Mouse (Mus musculus) midbrain, embryonic 11.5 days (tissue): ENCODE results near the gene Slc30a6. TPM values are rescaled to one million over a fixed set of nuclear protein-coding genes. Genes with fewer than 3 reads are reported as not detected.

Source experiments
- ATAC-seq: fragments of 200-750 bp; cut with Nextera tagmentation; 2 replicates; pipeline ENCODE4 v1.8.0; 2017; ENCODE audit warnings: moderate TSS enrichment, moderate library complexity; ENCODE audit not compliant: low FRiP score
- DNase-seq: peaks from one replicate; pipeline ENCODE4 v3.0.0; 2015; ENCODE audit warnings: low spot score; ENCODE audit errors: missing footprints
- H3K27ac ChIP-seq: fragments of 300-500 bp; sonication (generic); 2 replicates; pipeline ENCODE4 v1.5.1; 2014; ENCODE audit warnings: low read depth, low read length
- H3K27me3 ChIP-seq: fragments of 300-500 bp; sonication (generic); 2 replicates; pipeline ENCODE4 v1.6.1; 2014; ENCODE audit warnings: mild to moderate bottlenecking, low read length, moderate library complexity, mixed read lengths; ENCODE audit not compliant: control insufficient read depth, insufficient read depth
- H3K36me3 ChIP-seq: fragments of 300-500 bp; sonication (generic); 2 replicates; pipeline ENCODE4 v1.6.1; 2014; ENCODE audit warnings: mild to moderate bottlenecking, low read length, moderate library complexity, mixed read lengths; ENCODE audit not compliant: control insufficient read depth, insufficient read depth
- H3K4me1 ChIP-seq: fragments of 300-500 bp; sonication (generic); 2 replicates; pipeline ENCODE4 v1.6.1; 2014; ENCODE audit warnings: low read length; ENCODE audit not compliant: control insufficient read depth, insufficient read depth
- H3K4me2 ChIP-seq: fragments of 300-500 bp; sonication (generic); 2 replicates; pipeline ENCODE4 v1.6.1; 2014; ENCODE audit warnings: mild to moderate bottlenecking, moderate library complexity
- H3K4me3 ChIP-seq: fragments of 300-500 bp; sonication (generic); 2 replicates; pipeline ENCODE4 v1.5.1; 2014; ENCODE audit warnings: low read depth, low read length
- H3K9ac ChIP-seq: fragments of 300-500 bp; sonication (generic); 2 replicates; pipeline ENCODE4 v1.6.1; 2014; ENCODE audit warnings: low read length
- H3K9me3 ChIP-seq: fragments of 300-500 bp; sonication (generic); 2 replicates; pipeline ENCODE4 v1.6.1; 2016; ENCODE audit warnings: low read length; ENCODE audit not compliant: control insufficient read depth
- WGBS: fragments of 180-500 bp; shearing (Covaris S2); extraction: QIAGEN DNeasy Blood & Tissue Kit; methylation state at CpG from one replicate; pipeline ENCODE4 v1.1.7; 2014; 5-methylcytosine and 5-hydroxymethylcytosine counted together
- polyA plus RNA-seq: library from polyadenylated mRNA; unstranded; fragments of >200 nt; fragmentation: Nextera tagmentation; extraction: Ambion mirVana; gene quantifications from 2 replicates; pipeline ENCODE4 v1.2.1, GENCODE M21; 2014

Slc30a6 gene
- polyA plus RNA-seq: 28.1 and 30.2 TPM in 2 replicates

DNA sequence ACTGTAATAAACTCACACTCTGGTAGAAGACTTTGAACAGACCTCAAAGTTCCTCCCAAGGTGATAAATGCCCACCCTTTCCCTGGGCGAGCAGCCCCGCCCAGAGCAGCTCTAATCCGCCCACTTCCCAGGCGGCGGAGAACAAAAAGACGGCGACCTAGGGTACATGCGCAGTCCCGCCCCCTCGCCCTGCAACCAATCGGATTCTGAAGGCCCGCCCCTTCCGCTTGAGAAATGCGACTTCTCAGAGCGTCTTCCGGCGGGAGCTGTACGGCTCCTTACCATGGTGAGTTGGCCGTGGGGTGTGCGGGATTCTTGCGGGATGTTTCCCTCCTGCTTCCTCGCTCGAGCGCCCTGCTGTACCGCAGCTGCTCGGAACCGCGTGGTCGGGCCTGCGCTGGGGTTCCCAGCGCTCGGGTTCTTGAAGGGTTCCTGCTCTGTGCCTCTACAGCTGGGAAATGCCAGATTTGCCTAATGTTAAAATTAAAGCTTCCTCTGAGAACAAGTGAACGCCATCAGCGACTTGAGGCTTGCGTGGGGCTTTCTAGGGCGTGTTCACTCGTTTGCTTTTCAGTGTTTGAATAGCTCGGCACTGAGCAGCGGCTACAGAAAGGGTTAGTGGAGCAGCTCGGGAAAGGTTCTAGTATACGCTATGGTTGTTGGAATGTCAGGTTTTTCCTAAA is at the start of gene Slc30a6:
Gene Slc30a6, plus strand, starts transcription at position 226 of the 683 bp plus-strand sequence.
- no peaks in the 10 kb centered on the region for H3K27me3 ChIP-seq
- H3K9me3 ChIP-seq: no peaks in the 10 kb centered on the region
- H3K4me1 ChIP-seq: peaks cover 5% of the 10 kb centered on the region
- peak; percentile 99 for DNase-seq
- under 1% methylated on average over 41 of the region's 41 CpGs for WGBS
- no peaks in the 10 kb centered on the region for H3K36me3 ChIP-seq
- peak within 1 kb of the TSS; percentile 75 for H3K4me3 ChIP-seq
- H3K27ac ChIP-seq: peak within 1 kb of the TSS; percentile 65
- peak within 1 kb of the TSS; percentile 74 for H3K4me2 ChIP-seq
- H3K9ac ChIP-seq: peak within 1 kb of the TSS; percentile 86
- peak; percentile 99 for ATAC-seq

DNA sequence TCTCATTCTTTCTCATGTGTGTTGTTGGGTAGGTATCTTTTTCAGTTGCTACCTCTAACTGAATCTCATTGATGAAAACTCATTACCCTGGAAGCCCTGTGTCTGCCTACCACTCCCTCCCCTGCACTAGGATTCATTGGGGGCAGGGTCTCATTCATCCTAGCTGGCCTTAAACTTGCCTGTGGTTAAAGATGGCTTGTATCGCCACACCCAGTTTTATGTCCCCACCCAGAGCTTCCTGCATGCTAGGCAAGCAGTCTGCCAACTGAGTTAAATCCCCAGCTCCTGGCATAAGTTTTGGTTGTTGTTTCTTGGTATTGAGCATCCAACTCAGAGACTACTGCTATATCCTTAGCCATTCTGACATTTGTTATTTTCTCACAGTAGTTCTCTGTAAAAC is 31.8 kb upstream of the Slc30a6 start:
- WGBS: 100% methylated on average over 1 of the region's 1 CpGs
- Histone ChIP-seq H3K4me2 (no peak overlapping the region), H3K27ac (no peak overlapping the region), H3K27me3 (no peaks in the 10 kb centered on the region), H3K4me3 (no peak overlapping the region), H3K9me3 (no peaks in the 10 kb centered on the region), H3K4me1 (no peaks in the 10 kb centered on the region), H3K36me3 (0 out of 2 replicates have a peak, but pooled peaks cover 2% of the 10 kb centered on the region), H3K9ac (no peak overlapping the region)
- no peak for DNase-seq
- ATAC-seq: no peak

DNA sequence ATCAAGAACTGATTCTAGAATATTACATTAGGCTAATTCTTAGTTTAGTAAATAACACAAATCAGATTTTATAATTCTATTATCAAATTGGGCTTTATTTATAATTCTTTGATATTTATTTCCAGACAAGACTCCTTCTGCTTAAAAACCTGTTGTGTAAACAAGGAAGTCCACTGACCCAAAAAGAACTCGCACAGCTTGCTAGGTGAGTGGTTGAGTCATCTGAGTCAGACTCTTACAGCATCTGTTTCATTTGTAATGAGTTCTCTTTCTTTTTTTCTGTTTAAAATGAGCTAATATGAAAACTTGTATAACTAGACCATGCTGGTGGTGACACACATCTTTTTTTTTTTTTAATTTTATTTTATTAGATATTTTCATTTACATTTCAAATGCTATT is 18.5 kb upstream of the Slc30a6 start:
- Histone ChIP-seq H3K4me2 (no peak overlapping the region), H3K27me3 (no peaks in the 10 kb centered on the region), H3K9ac (no peak overlapping the region), H3K4me3 (no peak overlapping the region), H3K27ac (no peak overlapping the region), H3K36me3 (peaks cover 9% of the 10 kb centered on the region; the same call in 1 of the 2 replicates), H3K9me3 (no peaks in the 10 kb centered on the region), H3K4me1 (no peaks in the 10 kb centered on the region)
- DNase-seq: no peak
- 97% methylated on average over 1 of the region's 1 CpGs for WGBS
- no peak for ATAC-seq

DNA sequence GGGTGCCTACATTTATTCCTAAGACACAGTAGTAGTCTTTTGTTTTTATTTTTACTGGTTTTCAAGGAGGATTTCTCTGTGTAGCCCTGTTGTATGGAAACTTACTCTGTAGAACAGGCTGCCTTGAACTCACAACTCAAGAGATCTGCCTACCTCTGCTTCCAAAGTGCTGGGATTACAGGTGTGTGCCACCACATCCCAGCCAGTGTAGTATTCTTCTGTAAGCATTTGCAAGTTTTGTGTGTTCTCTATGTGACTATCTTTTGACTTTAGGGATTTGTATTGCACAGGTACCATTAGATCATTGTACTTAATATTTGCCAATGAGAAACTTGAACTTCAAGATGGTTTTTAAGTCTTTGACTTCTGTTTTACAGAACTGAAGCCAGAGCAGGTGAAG is 8.8 kb upstream of the Slc30a6 start:
- Histone ChIP-seq H3K4me2 (no peak overlapping the region), H3K4me3 (no peak overlapping the region), H3K4me1 (no peaks in the 10 kb centered on the region), H3K27ac (no peak overlapping the region), H3K9ac (no peak overlapping the region), H3K27me3 (no peaks in the 10 kb centered on the region), H3K36me3 (peaks cover 17% of the 10 kb centered on the region), H3K9me3 (no peaks in the 10 kb centered on the region)
- DNase-seq (peak; percentile 69), ATAC-seq (no peak)

DNA sequence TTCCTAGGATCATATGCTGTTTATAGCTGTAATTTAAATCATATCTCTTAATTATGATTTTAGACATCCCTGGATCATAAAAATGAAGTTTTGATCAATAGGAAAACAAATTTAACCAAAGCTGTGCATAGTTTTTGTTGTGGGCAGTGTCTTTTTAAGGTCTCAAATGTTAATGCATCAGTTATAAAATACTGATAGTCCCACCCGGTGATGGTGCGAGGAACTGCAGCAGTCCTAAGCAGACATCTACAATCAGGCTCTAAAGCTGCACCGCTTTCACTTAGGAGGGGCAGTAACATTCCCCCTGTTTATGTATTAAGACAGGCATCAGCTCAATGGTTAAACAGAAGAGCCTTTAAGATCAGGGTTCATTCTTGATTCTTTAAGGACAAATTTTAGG is 5.6 kb upstream of the Slc30a6 start:
- no peak overlapping the region for H3K27ac ChIP-seq

DNA sequence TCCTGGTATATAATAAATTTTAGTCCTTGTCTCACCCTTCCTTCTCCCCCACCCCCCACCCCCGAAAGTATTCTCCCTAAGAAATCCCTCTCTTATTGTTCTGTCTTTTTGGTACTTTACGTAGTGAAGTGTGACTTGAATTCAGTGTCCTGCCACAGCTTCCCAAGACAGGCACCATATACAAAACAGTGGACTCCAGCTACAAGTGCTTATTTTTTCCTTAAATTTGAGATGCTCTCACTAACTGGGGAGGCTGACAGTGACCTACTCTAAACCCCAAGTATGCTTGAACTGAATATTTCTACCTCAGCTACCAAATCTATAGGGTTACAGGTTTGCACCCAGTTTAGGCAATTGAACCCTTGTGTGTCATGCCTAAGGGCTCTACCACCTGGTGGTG is 1.0 kb upstream of the Slc30a6 start:
- Histone ChIP-seq H3K36me3 (no peaks in the 10 kb centered on the region), H3K9me3 (no peaks in the 10 kb centered on the region), H3K27ac (no peak overlapping the region), H3K4me1 (peaks cover 5% of the 10 kb centered on the region), H3K4me3 (peak overlapping the region; percentile 75; the same call in 1 of the 2 replicates), H3K27me3 (no peaks in the 10 kb centered on the region), H3K9ac (no peak overlapping the region), H3K4me2 (peak overlapping the region; percentile 74; the same call in 1 of the 2 replicates)
- ATAC-seq (no peak), DNase-seq (peak; percentile 59)
- 82% methylated on average over 2 of the region's 2 CpGs for WGBS

More for the DNA sequence above, 5.6 kb upstream of the Slc30a6 start:
- Histone ChIP-seq H3K4me2 (no peak overlapping the region), H3K27me3 (no peaks in the 10 kb centered on the region), H3K36me3 (peaks cover 7% of the 10 kb centered on the region), H3K4me3 (no peak overlapping the region), H3K9me3 (no peaks in the 10 kb centered on the region), H3K4me1 (no peaks in the 10 kb centered on the region), H3K9ac (no peak overlapping the region)
- DNase-seq (peak; percentile 74), ATAC-seq (no peak)
- WGBS: 85% methylated on average over 3 of the region's 3 CpGs

DNA sequence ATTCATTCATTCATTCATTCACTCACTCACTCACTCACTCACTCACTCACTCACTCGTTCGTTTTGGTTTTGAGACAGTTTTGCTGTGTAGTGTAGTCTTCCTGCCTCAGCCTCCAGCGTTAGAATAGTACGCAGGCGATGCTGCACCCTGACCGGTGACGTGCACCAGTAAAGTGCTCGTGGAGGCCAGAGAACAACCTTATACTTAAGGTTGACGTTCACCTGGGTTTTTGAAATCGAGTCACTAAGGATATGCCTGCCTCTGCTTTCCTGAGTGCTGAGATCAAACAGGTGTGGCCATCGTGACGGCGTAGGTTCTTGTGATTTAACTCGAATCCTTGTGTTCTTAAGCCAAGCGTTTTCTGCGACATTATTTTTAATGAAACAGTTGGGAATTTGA is 553 bp upstream of the Slc30a6 start:
- ATAC-seq (peak; percentile 18), DNase-seq (no peak)
- H3K36me3 ChIP-seq: no peaks in the 10 kb centered on the region
- H3K9ac ChIP-seq: peak overlapping the region; percentile 59
- H3K27me3 ChIP-seq: no peaks in the 10 kb centered on the region
- H3K4me2 ChIP-seq: peak overlapping the region; percentile 74
- no peak overlapping the region for H3K27ac ChIP-seq
- H3K4me1 ChIP-seq: peaks cover 5% of the 10 kb centered on the region
- H3K9me3 ChIP-seq: no peaks in the 10 kb centered on the region
- WGBS: 33% methylated on average over 16 of the region's 16 CpGs
- peak overlapping the region; percentile 75 for H3K4me3 ChIP-seq

DNA sequence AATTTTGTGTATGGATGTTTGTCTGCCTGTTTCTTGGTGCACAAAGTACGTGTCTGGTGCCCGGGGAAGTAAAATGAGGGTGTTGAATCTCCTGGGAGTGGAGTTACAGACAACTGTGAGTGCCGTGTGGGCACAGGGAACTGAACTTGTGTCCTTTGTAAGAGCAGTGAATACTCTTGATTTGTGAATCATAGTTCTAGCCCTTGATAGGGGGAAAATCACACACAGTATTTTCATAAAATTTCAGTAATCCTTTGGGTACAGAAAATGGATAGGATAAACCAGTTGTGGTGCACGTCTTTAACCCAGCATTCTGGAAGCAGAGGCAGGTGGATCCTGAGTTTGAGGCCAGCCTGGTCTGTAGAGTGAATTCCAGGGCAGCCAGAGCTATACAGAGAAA is 1.4 kb downstream of the Slc30a6 start:
- Histone ChIP-seq H3K4me1 (peaks cover 5% of the 10 kb centered on the region), H3K9ac (no peak overlapping the region; the same call in 1 of the 2 replicates), H3K27me3 (no peaks in the 10 kb centered on the region), H3K4me3 (peak overlapping the region; percentile 75; the same call in 1 of the 2 replicates), H3K4me2 (peak overlapping the region; percentile 74), H3K27ac (no peak overlapping the region), H3K9me3 (no peaks in the 10 kb centered on the region), H3K36me3 (no peaks in the 10 kb centered on the region)
- DNase-seq: peak; percentile 78
- WGBS: 84% methylated on average over 4 of the region's 4 CpGs
- no peak for ATAC-seq

DNA sequence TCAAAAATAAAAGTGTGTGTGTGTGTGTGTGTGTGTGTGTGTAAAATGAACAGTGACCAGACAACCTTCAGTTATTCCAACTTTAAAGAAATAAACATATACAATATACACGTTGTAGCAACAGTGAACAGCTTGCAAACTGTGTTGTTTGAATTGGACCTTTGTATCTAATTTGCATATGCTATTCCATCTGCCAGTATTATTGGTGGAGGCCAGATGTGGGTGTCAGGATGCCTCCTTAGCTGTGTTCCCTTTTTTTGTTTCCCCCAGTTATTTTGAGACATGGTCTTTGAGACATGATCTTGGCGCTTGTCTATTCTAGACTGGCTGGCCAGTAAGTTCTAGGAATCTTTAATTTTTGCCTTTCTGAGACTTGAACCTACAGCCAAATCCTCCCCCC is 1.8 kb downstream of the Slc30a6 start:
- Histone ChIP-seq H3K4me2 (no peak overlapping the region), H3K36me3 (no peaks in the 10 kb centered on the region), H3K9ac (no peak overlapping the region), H3K9me3 (no peaks in the 10 kb centered on the region), H3K4me3 (no peak overlapping the region), H3K4me1 (peaks cover 5% of the 10 kb centered on the region), H3K27me3 (no peaks in the 10 kb centered on the region), H3K27ac (no peak overlapping the region)
- WGBS: 90% methylated on average over 2 of the region's 2 CpGs
- DNase-seq (no peak), ATAC-seq (no peak)
